Mouse (Mus musculus) urinary bladder, postnatal 25 days (tissue): ENCODE results near the gene Aldob.
"Not testable (repeated sequence)": the region's sequence is repeated elsewhere in the genome, so short reads cannot be mapped to it uniquely, and the experiment has no call there.

Experiments
- DNase-seq: peaks from one replicate; pipeline ENCODE4 v3.0.0; 2022; ENCODE audit warnings: low spot score

The Aldob gene

GRCm38 (mm10) chr4:49535675-49536294, 13.6 kb downstream of the Aldob start:
- no peak for DNase-seq

DNA sequence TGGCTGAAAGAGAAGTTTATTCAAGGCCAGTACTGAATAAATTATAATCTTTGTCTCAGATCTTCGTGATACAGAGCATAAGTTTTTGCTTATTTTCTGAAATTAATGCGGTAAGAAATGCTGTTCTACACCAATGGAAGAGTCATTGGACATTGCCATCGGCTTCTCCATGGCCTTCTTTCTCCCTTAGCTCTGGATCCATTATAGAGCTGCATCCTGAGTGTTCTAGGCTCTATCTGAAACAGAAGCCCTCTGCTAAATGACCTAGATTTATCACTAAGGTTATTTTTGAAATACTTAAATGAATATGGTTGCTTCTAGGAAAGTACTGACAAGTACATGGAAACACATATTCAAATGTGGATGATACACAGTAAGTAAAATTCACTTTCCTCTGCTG, 14.3 kb downstream of the Aldob start:
- no peak for DNase-seq

DNA sequence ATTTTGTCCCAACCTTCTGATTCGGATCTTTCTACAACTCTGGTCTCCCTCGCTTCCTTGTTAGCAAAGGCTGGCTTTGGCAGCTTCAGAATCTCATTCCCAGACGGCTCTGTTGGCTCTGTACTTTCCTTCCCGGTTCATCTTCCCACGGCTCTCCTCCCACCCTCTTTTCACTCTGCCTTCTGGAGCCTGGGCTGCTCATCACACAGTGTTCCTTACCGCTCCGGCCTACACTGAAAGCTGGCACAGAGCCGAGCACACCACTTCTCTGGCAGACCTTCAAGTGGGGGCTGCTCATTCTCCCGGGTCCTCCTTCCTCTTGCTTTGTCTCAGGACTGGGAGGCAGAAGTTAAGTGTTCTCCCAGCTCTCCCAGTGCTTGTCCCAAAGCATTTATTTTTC, 26.8 kb downstream of the Aldob start:
- DNase-seq = no peak

- DNase-seq = no peak
Observed at GRCm38 (mm10) chr4:49521346-49521745, 28.0 kb downstream of the Aldob start.

DNA sequence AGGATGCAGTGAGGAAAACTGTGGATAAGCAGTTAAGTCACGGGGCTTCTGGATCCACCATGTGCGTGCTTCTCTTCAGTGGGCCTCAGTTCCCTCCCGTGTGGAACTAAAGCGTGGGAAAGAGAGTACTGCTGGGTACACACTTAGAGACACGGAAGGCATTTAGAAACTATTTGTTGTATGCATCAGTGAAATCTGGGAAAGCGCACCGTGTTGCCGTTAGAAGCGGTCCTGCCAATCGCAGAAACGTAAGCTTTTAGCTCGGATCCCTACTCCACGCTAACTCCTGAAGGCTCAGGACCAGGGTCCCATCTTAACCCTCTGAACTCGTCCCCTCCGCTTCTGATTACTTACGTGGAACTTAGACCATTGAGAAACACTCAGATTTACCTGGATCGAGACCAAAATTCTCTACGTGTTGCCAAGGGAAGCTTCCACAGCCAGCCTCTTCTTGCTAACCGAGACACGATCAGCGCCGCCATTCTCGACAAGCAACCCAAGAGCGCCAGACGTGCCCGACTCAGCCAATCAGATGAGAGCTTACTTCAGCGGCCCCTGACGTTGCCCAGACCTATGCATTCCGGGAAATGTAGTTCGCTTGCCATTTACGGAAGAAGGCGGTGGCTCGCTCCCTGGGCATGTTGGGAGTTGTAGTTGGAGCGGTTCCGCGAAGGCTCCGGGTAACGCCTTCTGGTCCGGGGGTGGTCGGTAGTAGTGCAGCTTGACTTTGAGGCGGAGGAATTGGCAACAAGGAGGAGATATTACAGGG, 28.6 kb downstream of the Aldob start, which contains the start of the genes Mrpl50 and Zfp189:
Gene Mrpl50 (minus strand): TSS at position 522 of the 769 bp plus-strand sequence.
Gene Zfp189 (plus strand): TSS at position 605 of the 769 bp plus-strand sequence.
- peak; percentile 79 for DNase-seq

DNA sequence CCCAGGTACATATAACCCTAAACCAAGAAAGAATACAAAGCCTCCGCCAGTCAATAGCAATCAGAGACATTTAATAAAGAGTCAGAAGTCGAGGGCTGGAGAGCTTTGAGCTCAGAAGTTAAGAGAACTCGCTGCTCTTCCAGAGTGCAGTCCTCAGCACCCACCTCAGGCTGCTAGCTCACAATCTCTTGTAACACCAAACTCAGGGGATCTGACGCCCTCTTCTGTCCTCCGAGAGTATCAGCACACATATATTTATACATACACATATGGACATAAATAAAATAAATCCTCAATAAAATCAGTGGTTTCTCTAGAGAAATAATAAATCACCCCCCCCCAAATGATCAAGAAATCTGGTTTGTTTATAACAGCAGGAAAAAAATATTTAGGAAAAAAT, 29.9 kb downstream of the Aldob start:
- DNase-seq = no peak

DNA sequence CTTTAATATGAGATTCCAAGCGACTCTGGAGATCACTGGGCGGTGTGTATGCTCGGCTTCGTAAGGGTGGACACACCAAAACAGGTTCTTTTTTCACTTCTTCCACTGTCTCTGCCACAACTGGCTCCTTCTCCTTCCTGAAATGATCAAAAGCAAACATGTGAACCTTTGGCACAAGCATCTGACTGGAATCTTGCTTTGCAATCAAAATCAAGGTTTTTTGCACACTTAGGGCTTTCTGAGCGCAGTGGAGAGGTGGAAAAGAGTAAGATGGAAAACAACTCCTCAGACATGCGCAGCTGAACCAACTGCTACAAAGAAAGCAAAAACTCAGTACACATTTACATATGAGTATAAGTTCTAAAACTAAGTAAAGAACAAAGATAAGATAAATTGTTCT, 34.9 kb downstream of the Aldob start:
- no peak for DNase-seq

DNA sequence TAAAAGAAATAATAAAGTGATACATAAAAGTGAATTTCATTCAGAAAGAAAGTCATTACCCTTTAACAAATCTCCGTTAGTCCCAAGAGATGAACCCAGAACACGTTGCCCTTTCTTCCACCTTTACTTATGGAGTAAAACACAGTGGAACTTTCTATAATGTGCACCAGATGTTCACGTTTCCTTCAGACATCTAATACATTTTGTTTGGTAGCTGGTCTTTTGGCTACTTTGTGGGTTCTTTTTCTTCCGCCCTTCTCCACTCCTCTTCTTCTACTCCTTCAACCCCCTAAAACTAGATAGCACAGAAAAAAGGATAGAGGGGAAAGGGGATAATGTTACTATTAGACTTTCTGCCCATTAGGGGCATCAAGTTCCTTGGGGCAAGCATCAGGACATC, 36.7 kb downstream of the Aldob start:
- no peak for DNase-seq

GRCm38 (mm10) chr4:49510236-49510835, 39.0 kb downstream of the Aldob start:
- DNase-seq = not testable (repeated sequence)

DNA sequence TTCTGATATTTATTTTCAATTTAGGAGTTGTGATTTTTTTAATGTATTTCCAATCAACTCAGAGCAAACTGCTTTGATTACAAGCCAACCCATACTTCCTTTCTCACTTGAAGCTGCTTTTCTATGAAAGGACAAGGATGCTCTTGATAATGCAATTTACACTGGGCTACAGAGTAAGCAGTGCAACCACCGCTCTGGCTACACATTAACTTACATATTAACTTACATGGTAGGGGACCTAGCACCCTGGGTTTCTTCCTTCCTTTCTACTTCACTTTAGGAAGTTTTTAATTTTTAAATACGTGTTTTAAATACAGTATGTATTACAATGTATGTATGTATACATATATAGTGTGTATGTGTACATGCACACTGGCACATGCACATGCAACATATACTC, 40.2 kb downstream of the Aldob start:
- no peak for DNase-seq

GRCm38 (mm10) chr4:49506386-49506785, 43.0 kb downstream of the Aldob start, which contains the start of gene Baat:
TSS of gene Baat (minus strand) at chr4:49506557.
- DNase-seq = no peak

GRCm38 (mm10) chr4:49503563-49503962, 45.8 kb downstream of the Aldob start:
- no peak for DNase-seq
